Mouse (Mus musculus): ENCODE results near the gene Mlx. TPM values are rescaled to one million over a fixed set of nuclear protein-coding genes. Genes with fewer than 3 reads are reported as not detected.

Gene Mlx
- 10 to 100 TPM; 60.2 to 68.1 TPM for polyA plus RNA-seq (2017; shearing (Covaris generic))

DNA sequence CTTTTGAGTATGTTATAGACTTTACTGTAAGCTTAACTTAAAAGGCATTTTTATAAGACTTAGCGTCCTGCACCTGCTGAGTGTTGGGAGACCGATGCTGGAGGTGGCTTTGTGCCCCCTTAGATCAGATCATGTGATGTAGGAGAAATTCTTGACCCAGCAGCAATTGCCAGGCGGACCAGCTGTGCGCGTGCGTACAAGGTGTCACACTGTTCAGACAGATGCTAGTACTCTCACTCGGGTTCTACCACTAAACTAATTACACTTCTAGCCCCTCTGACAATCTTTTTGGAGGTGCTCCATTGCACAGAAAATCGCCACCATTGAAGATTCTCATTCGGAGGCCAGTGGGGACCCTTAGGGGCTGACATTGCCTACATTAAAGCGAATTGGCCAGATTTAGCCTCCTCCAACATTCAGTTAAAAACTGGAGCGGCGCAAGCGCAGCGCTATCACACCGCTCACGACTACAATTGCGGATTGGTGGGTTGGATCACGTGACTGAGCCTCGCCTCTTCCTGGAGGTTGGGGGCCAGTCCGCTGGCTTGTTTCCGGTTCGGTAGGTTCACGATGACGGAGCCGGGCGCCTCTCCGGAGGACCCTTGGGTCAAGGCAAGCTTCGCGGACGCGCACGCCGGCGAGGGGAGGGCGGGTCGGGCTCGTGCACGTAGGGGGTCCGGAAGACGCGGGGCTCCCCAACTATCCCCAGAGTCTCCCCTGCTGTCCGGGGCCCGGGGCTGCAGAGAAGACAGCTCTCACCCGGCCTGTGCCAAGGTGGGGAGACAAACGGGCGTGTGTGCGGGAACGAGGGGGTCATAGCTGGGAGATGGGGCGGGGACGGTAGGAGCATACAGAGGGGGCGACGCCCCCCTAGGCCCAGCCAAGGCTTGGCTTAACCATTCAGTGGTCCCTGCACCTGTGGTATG, at the start of gene Mlx:
TSS of gene Mlx (plus strand) at position 522 of the 926 bp plus-strand sequence.
- ATAC-seq = peak; percentile 85

DNA sequence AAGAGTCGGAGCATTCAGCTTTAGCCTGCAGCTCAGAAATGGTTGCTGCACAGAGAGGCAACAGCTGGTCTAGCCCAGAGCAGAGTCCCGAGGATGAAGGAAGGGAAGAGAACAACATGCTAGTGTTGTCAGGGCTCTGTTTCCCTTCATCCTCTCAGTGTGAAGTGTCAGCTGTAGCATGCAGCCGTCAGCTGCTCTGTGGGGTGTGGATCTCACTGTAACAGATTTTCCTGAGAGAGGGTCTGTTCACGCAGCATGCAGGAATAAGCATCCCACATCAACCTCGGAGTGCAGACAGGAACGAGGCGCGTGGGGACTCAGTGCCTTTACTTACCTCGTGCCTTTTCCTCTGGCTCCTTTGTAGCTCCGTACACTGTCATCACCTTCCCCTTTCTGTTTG, 49.3 kb upstream of the Mlx start:
- no peak for ATAC-seq

DNA sequence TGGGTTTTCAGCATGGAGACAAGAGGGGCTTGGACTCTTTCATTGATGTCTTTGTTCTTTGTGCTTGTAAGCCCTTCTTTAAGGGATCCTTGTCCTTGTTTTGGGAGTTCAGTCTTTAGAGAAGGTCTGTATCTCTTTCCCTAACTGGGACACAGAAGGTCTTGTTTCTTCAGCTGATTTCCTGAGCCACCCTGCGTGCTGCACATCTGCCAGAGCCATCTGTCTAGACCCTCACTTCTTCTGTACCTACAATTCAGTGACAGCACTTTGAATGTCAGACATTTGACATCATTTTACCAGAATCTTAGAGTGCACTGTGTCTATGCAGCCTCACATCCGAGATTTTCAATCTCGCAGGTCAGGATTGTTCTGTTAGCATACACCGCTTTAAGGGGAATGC, 41.3 kb upstream of the Mlx start:
- ATAC-seq = no peak

DNA sequence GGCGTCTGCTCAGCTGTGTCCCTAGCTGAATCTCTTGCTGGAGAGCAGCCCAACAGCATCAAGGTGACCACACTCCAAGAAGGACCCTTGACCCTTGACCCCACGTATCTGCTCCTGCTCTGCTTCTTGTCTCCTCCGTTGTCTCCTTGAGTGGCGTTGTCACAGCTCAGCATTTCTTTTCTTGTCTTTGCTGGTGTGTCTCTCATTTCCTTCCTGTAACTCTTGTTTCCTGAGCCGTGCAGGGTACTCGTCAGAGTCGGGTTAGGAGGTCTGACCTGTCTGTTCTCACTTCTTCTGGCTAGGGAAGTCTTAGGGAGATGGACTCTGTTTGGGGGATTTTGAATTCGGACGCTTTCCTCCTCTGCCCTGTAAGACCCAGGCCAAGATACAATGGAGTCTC, 40.6 kb upstream of the Mlx start:
- peak; percentile 64 for ATAC-seq

DNA sequence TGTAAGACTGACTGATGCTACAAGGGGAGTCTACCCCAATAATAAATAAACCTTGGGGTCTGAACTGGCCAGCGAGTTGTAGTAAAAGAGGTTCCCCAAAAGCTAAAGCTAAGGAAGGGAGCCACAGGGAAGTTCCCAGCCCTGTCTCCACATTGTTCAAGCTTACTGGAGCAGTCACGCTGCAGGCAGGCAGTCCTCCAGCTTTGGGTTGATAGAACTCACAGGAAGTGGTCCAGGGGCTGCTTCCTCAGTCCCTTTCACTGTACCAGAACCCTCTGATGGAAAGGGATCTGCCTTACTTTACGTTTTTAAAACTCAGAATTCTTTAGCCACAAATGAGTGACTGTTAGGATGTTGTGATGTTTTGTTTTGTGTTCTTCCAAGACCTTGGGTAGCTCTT, 39.6 kb upstream of the Mlx start:
- peak; percentile 62 for ATAC-seq

DNA sequence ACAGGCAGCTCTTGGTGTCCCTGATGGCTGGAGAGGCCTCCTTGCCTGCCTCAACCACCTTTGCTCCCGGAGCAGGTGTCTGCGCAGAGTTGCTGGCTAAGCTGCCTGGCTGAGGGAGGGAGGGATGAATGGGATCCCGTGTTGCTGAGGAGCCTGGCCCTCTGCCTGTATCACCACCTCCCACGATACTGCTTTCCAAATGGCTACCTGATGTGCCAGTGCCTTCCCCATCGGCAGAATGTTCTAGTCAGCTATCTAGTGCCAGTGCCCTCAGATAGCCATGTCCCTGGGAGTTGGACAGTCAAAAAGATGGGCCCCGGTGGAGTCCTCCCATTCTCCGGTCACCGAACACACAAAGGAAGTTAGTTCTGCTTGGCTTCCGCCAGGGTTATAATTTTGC, 36.7 kb upstream of the Mlx start:
- no peak for ATAC-seq

DNA sequence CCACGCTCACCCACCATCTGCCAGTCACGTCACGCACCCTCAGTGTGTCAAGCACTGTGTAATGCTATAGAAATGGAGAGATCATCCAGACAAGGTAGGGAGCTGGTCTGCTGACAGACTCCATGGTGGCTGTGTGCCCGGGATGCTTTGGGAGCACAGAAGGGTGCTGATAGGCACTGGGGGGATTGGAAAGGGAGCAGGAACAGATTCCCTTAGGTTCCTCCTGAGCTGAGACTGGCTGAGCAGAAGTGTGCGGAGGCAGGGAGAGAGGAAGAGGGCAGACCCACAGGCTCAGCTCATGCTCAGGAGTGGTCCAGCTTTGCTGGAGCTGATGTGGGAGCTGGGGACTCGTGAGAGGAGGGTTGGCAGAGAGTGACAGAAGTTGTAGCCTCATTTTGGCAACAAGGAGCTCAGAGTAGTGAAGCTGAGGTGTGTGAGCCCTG, 36.0 kb upstream of the Mlx start:
- ATAC-seq = no peak

DNA sequence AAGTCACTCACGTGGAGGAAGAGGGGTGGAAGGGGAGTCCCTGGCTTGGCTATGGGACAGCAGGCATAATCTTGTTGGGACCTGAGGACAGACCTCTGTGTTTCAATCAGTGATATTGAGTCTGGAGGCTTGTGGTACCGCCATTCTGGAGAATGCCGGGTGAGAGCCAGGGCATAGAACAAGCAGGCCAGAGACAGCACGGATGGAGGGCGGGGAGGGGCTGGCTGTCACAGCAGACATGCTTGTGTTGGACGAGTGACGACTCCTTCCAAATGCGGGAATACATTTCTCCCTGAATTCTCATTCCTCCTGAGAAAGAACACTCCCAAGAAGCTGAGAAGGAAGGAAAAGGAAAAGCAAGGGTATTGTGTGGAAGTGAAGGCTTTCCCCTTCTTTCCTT, 35.5 kb upstream of the Mlx start:
- ATAC-seq = no peak

DNA sequence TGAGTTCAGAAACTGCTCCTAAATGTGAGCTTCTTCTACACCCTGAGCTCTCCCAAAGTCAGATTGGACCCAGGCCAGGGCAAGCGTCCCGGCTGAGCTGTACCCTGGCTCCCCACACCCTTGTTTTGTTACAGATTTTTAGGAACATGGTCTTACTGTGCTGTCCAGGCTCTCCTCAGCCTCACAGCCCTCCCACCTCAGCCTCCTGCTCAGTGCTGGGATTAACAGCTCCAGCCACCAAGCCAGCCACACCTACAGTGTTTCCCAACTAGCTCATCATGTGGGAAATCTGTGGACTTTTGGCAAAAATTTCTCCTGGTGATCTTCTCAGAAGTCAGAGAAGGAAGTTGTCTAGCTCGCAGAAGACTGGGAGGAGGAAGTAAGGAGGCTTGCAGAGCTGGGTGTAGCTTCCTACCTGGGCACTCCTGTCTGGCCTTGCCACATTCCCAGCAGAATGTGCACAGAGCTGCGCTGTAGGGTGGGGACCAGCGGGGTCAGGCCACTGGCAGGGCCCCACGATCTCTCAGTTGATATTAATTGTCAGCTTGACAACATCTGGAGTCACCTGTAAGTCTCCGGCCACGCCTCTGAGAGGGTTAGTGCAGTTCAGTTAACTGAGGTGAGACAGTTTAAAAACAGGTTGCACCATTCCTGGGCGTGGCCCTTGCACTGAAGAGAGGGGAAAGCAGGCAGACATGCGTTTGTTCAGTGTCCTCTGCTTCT, 34.2 kb upstream of the Mlx start:
- no peak for ATAC-seq

DNA sequence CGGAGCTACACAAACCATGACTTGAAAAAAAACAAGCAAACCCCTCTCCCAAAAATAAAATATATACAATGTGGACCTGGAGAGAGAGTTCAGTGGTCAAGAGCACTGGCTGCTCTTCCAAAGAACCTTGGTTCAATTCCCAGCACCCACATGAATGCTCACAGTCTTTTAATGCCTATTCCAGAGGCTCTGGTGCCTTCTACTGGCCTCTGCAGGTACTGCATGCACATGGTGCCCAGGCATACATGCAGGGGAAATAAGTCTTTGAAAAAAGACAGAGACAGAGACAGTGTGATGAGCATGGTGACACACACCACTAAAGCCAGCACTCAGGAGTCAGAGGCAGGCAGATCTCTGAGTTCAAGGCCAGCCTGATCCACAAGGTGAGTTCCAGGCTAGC, 33.1 kb upstream of the Mlx start:
- ATAC-seq = no peak

DNA sequence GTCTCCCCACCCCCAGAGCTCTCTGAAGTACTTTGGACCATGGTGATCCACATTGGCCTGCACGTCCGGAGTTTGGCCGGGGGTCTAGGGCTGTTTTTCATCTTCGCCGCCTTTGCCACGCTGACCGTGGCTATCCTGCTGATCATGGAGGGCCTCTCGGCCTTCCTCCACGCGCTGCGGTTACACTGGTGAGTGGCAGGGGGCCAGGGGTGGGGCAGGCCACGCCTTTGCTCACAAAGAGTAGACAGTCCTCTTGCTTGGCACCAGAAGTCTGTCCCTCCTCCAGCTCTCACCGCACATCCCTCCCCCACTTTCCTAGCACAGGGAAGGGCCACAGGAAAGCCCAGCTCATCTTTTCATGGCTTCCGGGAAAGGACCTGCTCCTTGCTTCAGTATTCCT, 31.7 kb upstream of the Mlx start:
- ATAC-seq = no peak

DNA sequence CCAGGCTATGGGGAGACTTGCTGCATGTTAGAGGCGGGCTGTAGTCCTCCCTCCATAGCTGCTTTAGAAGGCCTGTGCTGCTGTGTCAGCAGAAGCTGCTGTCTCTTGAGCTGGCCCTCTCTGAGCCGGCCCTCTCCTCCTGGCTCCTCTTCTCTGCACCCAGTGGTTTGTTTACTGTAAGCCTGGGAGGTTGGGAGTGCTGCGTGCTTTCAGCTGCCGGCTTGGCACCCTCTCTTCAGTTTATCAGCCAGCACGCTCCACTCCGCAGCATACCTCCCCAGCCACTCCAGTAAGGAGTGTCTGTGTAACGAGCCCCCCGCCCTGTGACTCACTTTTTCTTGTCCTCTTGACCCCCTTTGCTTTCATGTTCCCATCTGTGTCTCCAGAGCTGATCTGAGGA, 30.2 kb upstream of the Mlx start:
- ATAC-seq = no peak

DNA sequence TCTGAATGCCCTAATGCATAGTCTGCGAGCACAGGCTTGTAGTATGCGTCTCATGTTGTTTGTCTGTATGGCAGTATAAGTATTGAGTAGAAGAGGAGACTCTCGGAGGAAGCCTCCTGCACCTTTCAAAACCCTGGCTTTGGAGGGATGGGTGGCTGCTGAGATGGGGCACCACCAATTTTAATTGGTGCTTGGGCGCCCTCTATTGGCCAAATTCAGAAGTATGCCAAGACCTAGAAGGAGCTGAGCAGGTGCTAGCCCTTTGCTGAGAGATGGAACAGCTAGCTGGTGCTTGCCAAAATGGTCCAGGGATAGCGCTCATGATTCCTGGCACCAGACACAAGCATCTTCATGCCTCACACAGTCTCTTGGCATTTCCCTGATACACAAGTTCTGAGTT, 29.2 kb upstream of the Mlx start:
- ATAC-seq = peak; percentile 79

DNA sequence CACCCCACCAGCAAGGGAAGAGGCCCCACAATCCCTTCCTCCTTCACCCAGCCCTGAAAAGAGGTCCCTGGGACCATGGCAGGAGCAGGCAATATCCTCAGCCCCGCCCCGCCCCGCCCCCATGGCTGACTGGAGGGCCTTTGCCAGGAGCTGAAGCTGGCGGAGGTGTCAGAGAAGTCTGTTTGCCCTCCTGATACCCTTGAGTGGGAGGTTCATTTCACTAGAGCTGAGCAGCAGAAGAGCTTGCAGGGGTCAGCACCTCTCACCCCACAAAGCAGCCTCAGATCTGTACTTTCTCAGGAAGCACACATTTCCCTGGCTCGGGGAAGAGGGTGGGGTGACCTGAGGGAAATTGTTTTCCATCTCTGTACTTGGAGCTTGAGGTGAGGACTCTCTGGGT, 28.4 kb upstream of the Mlx start:
- ATAC-seq = no peak

DNA sequence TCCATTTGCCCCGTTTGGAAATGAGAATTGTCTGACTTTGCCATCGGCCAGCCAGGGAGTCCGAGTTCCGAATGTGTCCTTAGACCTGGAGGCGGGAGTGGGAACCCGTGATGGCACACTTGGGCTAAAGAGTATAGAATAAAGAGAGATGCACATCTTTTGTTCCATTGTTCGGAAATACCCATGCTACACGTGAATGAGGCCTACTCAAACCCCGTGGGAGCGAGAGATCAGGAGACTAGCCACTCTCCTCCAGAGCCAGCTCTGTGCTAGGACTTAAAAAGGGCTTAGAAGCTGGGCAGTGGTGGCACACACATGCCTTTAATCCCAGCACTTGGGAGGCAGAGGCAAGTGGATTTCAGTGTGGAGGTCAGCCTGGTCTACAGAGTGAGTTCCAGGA, 27.6 kb upstream of the Mlx start:
- no peak for ATAC-seq

DNA sequence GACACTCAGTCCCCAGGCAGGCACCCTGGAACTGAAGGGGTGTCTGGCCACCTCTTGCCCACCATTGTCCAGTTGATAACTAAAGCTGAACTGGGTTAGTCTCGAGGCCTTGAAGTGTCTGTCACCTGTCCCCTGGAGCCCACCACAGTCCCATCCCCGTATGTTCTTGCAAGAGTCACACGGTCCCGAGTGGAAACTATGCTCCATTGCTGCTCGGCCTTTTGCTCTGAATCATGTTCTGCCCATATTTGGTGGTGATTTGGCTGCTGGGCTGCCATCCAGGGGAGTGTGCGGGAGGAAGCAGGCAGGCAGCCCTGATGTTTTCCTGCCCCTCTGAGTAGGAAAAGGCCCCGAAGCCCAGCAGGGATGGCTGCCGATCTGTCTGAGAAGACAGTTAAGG, 27.0 kb upstream of the Mlx start:
- ATAC-seq = no peak

DNA sequence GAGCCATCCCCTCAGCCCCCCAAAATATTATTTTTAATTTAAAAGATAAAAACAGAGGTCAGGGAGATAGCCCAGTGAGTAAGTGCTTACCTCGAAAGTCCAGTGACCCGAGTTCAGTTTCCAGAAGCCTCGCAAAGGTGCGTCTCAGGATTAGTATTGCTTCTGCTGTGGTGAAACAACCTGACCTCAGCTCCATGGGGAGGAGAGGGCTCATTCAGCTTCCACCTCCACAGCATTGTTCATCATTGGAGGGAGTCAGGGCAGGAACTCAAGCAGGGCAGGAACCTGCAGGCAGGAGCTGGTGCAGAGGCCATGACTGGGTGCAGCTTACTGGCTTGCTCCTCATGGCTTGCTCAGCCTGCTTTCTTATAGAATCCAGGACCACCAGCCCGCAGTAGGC, 26.0 kb upstream of the Mlx start:
- no peak for ATAC-seq

DNA sequence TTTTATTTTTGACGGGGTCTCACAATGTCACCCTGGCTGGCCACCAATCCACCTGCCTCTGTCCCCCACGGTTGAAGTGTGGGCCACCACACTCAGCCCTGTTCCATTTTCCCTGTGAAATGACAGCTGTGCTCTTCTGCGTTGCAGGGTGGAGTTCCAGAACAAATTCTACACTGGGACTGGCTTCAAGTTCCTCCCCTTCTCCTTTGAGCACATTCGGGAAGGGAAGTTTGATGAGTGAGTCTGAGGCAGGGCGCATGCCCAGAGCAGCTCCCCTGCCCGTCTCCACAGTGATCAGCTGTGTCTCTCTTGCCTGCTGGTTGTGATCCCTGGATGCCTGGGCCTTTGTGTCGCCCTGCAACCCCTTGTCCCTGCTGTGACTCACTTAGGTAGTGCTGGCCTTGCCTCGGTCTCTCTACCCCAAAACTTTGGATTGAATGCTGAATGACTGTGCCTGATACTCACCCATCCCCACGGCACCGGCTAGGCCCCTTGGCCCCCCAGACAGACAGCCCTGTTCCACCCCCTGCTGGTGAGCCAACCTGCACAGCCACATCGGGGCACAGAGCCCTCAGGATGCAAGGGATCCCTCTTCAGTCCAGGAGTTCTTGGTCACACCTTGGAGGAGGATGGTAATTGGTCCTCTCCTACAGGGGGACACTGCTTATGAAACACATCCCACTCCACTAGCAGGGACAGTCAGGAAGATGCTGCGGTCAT, 24.8 kb upstream of the Mlx start:
- ATAC-seq = no peak

DNA sequence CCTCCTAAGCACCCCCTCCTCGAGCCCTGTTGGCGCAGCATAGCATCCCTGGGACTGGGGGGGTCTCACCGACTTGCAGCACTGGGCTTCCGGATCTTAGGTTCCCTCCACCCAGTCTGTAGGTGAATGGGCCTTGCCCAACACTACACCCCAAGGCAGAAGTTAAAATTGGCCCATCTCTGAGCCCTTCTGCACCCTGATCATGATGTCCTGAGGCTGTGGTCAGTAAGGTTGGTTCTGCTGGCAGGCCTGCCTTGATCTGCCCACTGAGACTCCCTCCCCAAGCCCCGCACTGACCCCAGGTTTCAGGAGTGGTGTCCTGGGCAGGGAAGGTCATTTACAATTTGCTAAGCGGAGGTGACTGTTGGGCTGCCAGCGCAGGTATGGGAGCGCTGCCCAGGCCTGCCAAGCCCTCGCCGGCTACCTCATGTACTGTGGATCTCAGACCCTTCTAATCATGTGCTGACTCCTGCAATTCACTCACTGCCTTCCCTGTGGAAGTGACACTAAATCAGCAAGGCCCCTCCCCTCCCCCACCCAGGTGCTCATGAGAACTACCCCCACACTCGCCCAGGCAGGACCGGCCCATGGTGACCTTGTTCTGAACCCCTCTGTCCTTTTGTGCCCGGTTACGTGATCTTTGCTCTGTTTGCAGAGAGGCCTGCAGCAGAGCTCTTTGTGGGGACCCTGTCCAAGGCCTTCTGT, 24.0 kb upstream of the Mlx start:
- no peak for ATAC-seq

DNA sequence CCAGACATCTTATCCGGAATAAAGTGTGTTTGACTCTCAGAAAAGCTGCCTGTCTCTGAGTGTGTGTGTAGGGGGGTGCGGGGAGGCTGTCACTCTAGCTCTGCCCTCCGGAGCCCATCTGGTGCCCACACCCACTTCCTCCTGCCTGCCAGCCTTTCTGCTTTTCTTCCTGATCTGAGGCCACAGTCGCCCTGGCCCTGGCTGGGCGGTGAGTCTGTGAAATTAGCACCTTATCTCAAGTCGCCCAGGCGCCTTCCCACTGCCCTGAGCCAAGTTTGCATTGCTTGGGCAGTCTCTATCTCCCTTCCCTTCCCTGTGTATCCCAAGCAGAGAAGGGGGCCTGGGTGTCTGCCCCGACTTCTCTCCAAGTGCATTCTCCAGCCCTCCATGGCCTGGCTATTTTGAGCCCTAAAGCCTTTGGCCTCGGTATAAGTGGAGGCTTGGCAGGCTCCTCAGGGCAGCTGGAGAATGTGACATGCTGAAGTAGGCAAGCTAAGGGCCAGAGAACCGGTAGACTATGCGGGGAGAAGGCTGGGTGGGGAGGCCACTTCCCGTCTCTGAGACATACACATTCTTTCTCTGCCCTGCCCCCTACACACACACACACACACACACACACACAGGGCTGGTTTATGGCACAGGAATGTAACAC, 23.3 kb upstream of the Mlx start:
- peak; percentile 73 for ATAC-seq

DNA sequence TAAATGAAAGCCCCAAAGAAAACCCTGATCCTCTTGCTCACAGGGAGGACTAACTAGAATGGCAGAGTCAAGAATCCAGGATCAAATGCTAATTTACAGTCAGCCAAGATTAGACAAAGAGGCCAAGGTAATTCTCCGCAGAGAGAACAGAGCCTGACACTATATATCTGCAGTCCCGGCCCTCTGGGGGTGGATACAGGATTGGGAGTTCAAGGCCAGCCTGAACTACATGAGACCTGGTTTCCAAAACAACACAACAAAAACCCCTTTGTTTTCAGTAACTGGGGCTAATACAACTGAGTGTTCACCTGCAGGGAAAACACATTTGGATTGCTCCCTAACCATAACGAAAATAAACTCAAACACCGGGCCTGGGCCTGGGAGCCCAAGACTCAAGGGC, 22.6 kb upstream of the Mlx start:
- ATAC-seq = no peak

DNA sequence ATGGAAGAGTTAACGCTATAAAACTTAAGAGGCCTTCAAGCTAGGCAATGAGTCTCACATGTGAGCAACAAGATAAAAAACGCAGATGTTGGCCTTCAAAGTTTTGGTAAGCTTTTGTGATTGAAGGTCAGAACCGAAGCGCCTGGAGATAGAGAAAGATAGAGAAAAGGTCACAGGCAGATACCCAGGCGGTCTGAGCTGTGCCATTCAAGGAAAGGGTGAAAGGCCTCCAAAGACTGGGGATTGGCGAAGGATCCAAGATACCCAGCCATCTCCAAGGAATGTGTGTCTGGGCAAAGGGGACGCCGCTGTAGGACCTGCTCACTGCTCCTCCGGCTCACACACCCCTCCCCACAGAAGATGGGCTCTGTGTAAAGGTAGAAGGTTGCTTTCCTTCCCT, 22.1 kb upstream of the Mlx start:
- ATAC-seq = no peak
